Mouse (Mus musculus) left cerebral cortex, postnatal 14 days (tissue): Measurements from ENCODE around the gene 1600002K03Rik. TPM values are rescaled to one million over a fixed set of nuclear protein-coding genes. Genes with fewer than 3 reads are reported as not detected.
A peak's percentile ranks its signal among the peaks of the same experiment; 100 is the strongest.
"Not testable (repeated sequence)": the region's sequence is repeated elsewhere in the genome, so short reads cannot be mapped to it uniquely, and the experiment has no call there.

Experiments used
- DNase-seq, 2 experiments: peaks; one replicate each; pipeline ENCODE4 v3.0.0; 2021 to 2022; ENCODE audit warnings: low spot score in 2 of 2, mixed read lengths in 1 of 2
- intact Hi-C: fragments of 180-260 bp; cut with DNase I; formaldehyde crosslinking; loops from one replicate; pipeline ENCODE4 v1.15.1; 2025
- total RNA-seq, 2 experiments: library from RNA; stranded (reverse); gene quantifications; 2 replicates each; pipeline ENCODE4 v1.2.3; 2021

1600002K03Rik gene
- total RNA-seq, 2 experiments from 2014 or later = 5.7 to 6.2 TPM

DNA sequence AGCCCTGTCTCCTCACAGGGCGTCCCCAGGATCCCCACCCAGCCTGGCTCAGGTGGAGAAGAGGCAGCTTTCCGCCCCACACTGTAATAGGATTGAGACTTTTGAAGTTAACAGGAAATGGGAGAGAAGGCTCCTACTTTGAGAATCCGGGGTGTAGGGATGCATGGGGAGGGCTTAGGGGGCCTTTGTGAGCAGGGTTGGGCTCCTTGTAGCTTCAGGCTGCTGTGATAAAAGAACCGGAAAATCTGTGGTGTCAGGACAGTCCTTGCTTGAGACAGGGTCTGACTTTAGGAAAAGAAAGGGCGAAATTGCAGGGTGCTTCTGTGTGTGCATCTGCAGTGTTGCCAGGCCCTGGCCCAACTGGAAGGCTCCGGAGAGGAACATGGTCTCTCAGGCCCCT lies 27.7 kb downstream of the 1600002K03Rik start:
- intact Hi-C loops = no loop called here
- no peak for DNase-seq

DNA sequence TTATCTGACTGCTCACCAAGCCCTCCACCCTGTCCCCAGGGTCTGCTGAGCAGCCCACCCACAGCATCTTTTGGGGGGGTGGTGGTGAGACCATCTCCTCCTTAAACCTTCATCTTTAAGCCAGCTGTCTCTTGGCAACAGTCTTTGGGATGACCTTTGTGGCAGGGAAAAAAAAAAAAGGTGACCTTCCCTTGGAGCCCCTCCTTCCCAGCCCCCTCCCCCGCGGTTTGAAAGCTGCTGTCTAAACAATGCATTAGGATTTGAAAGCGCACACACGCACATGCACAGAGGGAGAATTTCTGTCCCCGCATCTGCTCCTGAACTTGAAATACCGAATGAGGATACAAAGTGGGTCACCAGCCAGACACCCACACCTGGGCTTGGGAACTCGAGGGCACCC lies 31.3 kb downstream of the 1600002K03Rik start:
- intact Hi-C loops = no loop called here
- DNase-seq = no peak

DNA sequence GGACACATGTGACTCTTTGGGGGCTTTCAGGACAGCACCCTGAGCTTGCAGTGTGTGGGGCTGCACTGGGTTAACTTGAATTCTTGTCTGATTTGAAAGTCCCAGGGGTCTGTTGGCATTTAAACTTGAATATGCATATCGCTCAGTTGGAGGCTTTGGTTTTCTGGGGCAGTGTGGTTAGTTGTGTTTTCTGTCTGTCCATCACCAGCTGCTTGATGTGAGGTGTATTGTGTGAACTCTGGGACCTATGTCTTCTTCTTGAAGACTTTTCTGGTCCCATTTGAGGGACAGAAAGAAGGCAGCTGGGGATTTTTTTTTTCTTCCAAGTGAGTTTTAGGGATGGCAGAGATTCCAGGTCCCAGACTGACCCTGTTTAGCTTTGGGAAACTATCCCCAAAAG lies 34.5 kb downstream of the 1600002K03Rik start:
- intact Hi-C loops = no loop called here
- no peak for DNase-seq

DNA sequence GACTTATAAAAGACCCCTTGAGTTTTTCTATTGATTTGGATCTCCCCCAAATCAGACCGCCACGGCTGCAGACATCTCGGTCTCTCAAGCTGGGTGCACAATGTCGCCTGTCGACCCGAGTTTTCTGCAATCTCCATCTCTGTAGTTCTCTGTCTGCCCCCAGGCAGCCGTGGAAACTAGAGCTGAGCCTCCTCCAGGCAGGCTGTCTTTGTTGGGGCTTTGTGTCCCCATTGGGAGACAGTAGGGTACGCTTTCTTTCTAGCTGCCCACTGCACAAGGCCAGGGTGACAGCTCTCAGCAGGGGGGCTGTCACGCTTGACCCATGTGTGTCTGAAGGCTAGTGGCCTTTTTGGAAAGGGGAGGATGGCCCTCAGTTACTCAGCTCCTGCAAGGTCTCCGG lies 34.9 kb downstream of the 1600002K03Rik start:
- no peak for DNase-seq
- intact Hi-C loops = no loop called here

DNA sequence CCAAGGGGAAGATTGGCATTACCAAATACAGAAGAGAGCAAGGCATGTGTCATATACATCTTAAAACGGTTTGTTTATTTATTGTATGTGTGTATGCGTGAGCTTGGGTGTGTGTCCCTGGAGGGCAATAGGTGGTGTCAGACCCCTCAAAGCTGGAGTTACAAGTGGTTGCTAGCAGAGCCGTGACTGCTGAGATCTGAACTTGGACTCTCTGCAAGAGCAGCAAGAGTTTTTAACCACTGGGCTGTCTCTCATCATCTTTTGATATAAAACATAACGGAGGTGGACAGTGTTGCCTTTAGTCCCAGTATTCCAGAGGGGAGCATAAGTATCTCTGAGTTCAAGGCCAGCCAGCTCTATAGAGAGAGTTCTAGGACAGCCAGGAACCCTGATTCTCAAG lies 35.5 kb downstream of the 1600002K03Rik start:
- no peak for DNase-seq
- intact Hi-C loops = no loop called here

DNA sequence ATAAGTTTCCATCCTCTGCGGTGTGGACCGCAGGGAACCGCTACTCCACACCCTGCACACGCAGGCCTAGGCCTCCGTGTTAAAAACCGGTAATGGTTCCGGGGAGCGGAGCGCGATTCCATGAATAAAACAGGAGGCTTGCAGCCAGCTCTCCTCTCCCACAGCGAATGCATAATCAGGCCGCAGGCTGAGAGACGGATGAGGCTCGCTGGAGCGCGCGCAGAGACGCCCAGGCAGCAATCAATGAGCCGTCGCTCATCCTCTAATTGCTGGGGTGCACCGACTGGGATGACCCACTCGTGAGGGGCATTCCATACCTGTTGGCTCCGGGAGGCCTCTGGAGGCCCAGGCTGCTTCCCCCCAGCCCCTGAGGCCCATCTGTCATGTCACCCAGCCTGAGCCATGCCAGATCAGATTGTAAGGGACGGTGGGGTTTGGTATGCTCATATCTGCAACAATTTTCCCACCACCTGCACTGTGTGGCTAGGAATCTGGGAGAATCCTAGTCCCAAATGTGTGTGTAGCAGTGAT lies 36.2 kb downstream of the 1600002K03Rik start:
- peak in 1 of 2 experiments; percentile 60 for DNase-seq
- intact Hi-C loops = no loop called here

DNA sequence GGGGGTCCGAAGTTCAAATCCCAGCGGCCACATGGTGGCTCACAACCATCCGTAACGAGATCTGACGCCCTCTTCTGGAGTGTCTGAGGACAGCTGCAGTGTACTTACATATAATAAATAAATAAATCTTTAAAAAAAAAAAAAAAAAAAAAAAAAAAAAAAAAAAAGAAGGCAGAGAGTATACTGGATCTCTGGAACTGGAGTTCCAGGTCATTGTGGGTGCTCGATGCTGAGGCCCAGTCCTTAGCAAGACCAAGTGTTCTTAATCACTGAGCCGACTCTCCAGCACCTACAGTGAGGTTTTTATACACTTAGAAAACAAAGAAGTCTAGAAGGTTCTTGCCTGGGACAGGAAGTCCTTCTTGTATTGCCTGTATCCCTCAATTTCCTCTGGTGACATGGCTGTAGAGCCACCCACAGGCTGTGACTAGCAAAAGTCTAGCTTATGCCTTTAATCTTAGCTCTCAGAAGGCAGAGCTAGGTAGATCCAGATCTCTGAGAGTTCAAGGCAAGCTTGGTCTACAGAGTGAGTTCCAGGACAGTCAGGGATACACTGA lies 38.9 kb downstream of the 1600002K03Rik start:
- DNase-seq, intact Hi-C loops: not testable (repeated sequence)

DNA sequence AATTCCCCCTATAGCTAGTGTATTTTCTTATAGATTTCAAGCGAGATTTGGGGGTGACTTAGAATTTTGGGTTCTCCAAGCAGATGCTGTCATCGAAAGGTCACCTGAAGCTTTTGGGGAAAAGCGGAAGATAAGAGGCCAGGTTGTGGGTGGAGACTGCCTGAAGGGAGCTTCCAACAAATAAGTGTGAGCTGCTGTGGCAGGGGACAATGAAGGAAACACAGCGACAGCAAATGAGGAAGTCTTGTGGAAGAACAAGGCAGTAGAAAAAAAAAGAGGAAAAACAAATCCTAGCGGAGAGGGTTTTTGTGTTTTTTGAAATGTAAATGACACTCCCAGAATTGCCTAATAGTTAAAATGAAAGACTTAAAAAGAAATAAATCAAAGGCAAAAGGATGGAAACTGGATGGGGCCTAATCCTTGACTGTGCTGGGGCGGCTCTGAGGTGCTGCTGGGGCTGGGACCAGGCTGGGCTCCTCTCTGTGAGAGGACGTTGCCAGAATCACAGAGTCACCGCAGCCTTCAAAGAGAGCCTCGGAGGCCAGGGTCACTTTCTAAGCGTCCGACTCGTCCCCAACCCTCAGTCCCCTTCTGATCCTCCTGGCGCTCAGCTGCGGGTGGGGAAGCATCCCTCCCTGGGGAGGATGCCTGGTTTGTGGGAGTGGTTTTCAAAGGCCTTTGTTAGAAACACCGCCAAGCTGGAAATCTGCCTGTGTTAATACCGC lies 42.5 kb downstream of the 1600002K03Rik start:
- intact Hi-C loops = no loop called here
- DNase-seq = no peak

DNA sequence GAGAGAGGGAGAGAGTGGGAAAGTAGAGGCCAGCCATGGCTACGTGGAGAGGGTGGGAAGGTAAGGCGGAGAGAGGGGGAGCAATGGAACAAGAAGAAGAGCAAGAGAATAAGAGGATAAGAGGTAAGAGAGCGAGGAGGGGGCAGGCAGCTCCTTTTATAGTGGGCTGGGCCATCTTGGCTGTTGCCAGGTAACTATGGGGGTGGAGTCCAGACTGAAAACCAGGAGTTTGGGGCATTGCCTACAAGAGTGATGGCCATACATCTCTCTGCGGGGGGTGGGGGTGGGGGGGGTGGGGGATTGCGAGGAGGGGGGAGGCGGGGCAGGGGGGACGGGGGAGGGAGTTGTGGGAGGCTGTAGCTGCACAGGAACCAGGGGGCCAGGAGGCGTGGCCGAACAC lies 47.9 kb downstream of the 1600002K03Rik start:
- DNase-seq = no peak
- intact Hi-C loops = no loop called here

DNA sequence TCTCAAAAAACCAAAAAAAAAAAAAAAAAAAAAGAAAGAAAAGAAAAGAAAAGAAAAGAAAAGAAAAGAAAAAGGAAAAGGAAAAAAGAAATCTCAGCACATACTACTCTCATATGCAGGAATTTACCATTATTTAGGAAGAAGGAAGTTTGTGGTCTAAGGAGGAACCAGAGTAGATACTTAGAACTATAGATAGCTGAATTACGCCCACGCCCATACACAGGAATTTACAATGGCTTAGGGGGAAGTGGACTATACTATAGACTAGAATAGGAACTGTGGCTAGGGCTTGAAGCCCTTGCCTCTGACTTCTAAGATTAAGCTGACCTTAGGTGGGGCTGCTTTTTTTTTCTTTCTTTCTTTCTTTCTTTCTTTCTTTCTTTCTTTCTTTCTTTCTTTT lies 50.4 kb downstream of the 1600002K03Rik start:
- DNase-seq, intact Hi-C loops: not testable (repeated sequence)

Other genes starting within 250 kb of the 1600002K03Rik start
- 1 to 10 TPM; 5.4 to 7.0 TPM for gene Arid3a, start 245.9 kb upstream of the 1600002K03Rik start, total RNA-seq
- 10 to 100 TPM; 45.3 to 46.5 TPM for gene Wdr18, start 212.8 kb upstream of the 1600002K03Rik start, total RNA-seq
- gene Grin3b, start 202.2 kb upstream of the 1600002K03Rik start, total RNA-seq = under 1 TPM; 0.21 to 0.40 TPM
- 100 to 1,000 TPM; 140 to 152 TPM for gene Tmem259, start 188.6 kb upstream of the 1600002K03Rik start, total RNA-seq
- gene Cnn2, start 184.4 kb upstream of the 1600002K03Rik start, total RNA-seq = 10 to 100 TPM in 1 of 2 experiments, 1 to 10 TPM in 1; 9.5 to 11.9 TPM
- 10 to 100 TPM; 10.9 TPM for gene Abca7, start 176.4 kb upstream of the 1600002K03Rik start, total RNA-seq
- 1 to 10 TPM; 3.3 to 4.0 TPM for gene Arhgap45, start 156.3 kb upstream of the 1600002K03Rik start, total RNA-seq
- gene Polr2e, start 133.1 kb upstream of the 1600002K03Rik start, total RNA-seq = 10 to 100 TPM; 66.9 to 68.9 TPM
- gene Gpx4, start 125.8 kb upstream of the 1600002K03Rik start, total RNA-seq = 100 to 1,000 TPM; 462 to 482 TPM
- gene Sbno2, start 67.4 kb upstream of the 1600002K03Rik start, total RNA-seq = 10 to 100 TPM; 19.2 to 19.3 TPM
- 10 to 100 TPM; 86.2 to 90.8 TPM for gene Stk11, start 57.1 kb upstream of the 1600002K03Rik start, total RNA-seq
- 100 to 1,000 TPM; 403 to 424 TPM for gene Atp5d, start 34.3 kb upstream of the 1600002K03Rik start, total RNA-seq
- 100 to 1,000 TPM; 437 to 473 TPM for gene Cbarp, start 32.1 kb upstream of the 1600002K03Rik start, total RNA-seq
- 10 to 100 TPM; 94.0 to 96.3 TPM for gene Midn, start 24.7 kb upstream of the 1600002K03Rik start, total RNA-seq
- 100 to 1,000 TPM in 1 of 2 experiments, 10 to 100 TPM in 1; 95.6 to 111 TPM for gene Cirbp, start 7.0 kb upstream of the 1600002K03Rik start, total RNA-seq
- 10 to 100 TPM; 13.9 to 14.3 TPM for gene Efna2, start 6.5 kb downstream of the 1600002K03Rik start, total RNA-seq
- gene Mum1, start 53.5 kb downstream of the 1600002K03Rik start, total RNA-seq = 10 to 100 TPM; 39.4 to 41.5 TPM
- 100 to 1,000 TPM; 171 to 187 TPM for gene Ndufs7, start 76.2 kb downstream of the 1600002K03Rik start, total RNA-seq
- gene Gamt, start 88.1 kb downstream of the 1600002K03Rik start, total RNA-seq = 10 to 100 TPM; 20.7 to 29.7 TPM
- 10 to 100 TPM; 84.3 to 84.9 TPM for gene Dazap1, start 88.5 kb downstream of the 1600002K03Rik start, total RNA-seq
- 100 to 1,000 TPM; 743 to 795 TPM for gene Rps15, start 119.5 kb downstream of the 1600002K03Rik start, total RNA-seq
- 100 to 1,000 TPM; 131 to 139 TPM for gene Apc2, start 123.0 kb downstream of the 1600002K03Rik start, total RNA-seq
- gene 2310011J03Rik, start 147.6 kb downstream of the 1600002K03Rik start, total RNA-seq = 10 to 100 TPM; 21.2 to 25.5 TPM
- gene Pcsk4, start 156.6 kb downstream of the 1600002K03Rik start, total RNA-seq = 1 to 10 TPM; 4.9 to 5.7 TPM
- 10 to 100 TPM in 1 of 2 experiments, 1 to 10 TPM in 1; 8.6 to 10.1 TPM for gene Reep6, start 157.0 kb downstream of the 1600002K03Rik start, total RNA-seq
- 1 to 10 TPM; 2.0 to 4.2 TPM for gene Adamtsl5, start 175.5 kb downstream of the 1600002K03Rik start, total RNA-seq
- gene Plk5, start 183.5 kb downstream of the 1600002K03Rik start, total RNA-seq = 10 to 100 TPM in 1 of 2 experiments, 1 to 10 TPM in 1; 7.6 to 10.6 TPM
- gene Mex3d, start 214.7 kb downstream of the 1600002K03Rik start, total RNA-seq = 10 to 100 TPM; 19.9 to 24.1 TPM
- gene Mbd3, start 226.6 kb downstream of the 1600002K03Rik start, total RNA-seq = 100 to 1,000 TPM; 122 to 134 TPM
- gene Uqcr11, start 233.9 kb downstream of the 1600002K03Rik start, total RNA-seq = 100 to 1,000 TPM; 587 to 604 TPM